Mouse (Mus musculus) kidney, adult 8-10 months (tissue): ENCODE results near the gene Atxn7l1.

Experiments
- DNase-seq, 2 experiments: peaks; one replicate each; pipeline ENCODE4 v3.0.0; 2022

The Atxn7l1 gene

GRCm38 (mm10) chr12:33279159-33279558, 131.7 kb downstream of the Atxn7l1 start:
- DNase-seq, result no peak

GRCm38 (mm10) chr12:33280805-33281204, 133.3 kb downstream of the Atxn7l1 start:
- peak in 1 of 2 experiments; percentile 72 for DNase-seq

- DNase-seq, result no peak
These were observed 136.9 kb downstream of the Atxn7l1 start for GRCm38 (mm10) chr12:33284344-33284936.

- peak; percentile 52 to 53 for DNase-seq
These were observed 137.9 kb downstream of the Atxn7l1 start for GRCm38 (mm10) chr12:33285354-33285753.

GRCm38 (mm10) chr12:33285933-33286649, 138.6 kb downstream of the Atxn7l1 start:
- DNase-seq, result peak; percentile 91 to 94

- DNase-seq, result peak in 1 of 2 experiments; percentile 39
These were observed 140.2 kb downstream of the Atxn7l1 start for GRCm38 (mm10) chr12:33287686-33288085.

GRCm38 (mm10) chr12:33288746-33289145, 141.3 kb downstream of the Atxn7l1 start:
- DNase-seq, result no peak

GRCm38 (mm10) chr12:33302070-33302469, 154.6 kb downstream of the Atxn7l1 start:
- peak; percentile 78 for DNase-seq

GRCm38 (mm10) chr12:33302523-33303383, 155.3 kb downstream of the Atxn7l1 start:
- peak; percentile 67 to 79 for DNase-seq

- peak; percentile 34 to 62 for DNase-seq
These were observed 155.9 kb downstream of the Atxn7l1 start for GRCm38 (mm10) chr12:33303384-33303770.

GRCm38 (mm10) chr12:33305106-33305505, 157.6 kb downstream of the Atxn7l1 start:
- no peak for DNase-seq

- no peak for DNase-seq
These were observed 159.0 kb downstream of the Atxn7l1 start for GRCm38 (mm10) chr12:33306476-33306875.

GRCm38 (mm10) chr12:33308668-33309067, 161.2 kb downstream of the Atxn7l1 start:
- DNase-seq, result no peak

GRCm38 (mm10) chr12:33313828-33314671, 166.6 kb downstream of the Atxn7l1 start:
- DNase-seq, result peak; percentile 57 to 76

- peak; percentile 42 to 45 for DNase-seq
These were observed 167.6 kb downstream of the Atxn7l1 start for GRCm38 (mm10) chr12:33314924-33315643.

- peak; percentile 70 to 80 for DNase-seq
These were observed 168.3 kb downstream of the Atxn7l1 start for GRCm38 (mm10) chr12:33315804-33316203.

- no peak for DNase-seq
These were observed 170.5 kb downstream of the Atxn7l1 start for GRCm38 (mm10) chr12:33317792-33318530.

- no peak for DNase-seq
These were observed 175.1 kb downstream of the Atxn7l1 start for GRCm38 (mm10) chr12:33322547-33322946.

GRCm38 (mm10) chr12:33323821-33324220, 176.3 kb downstream of the Atxn7l1 start:
- DNase-seq, result no peak

- DNase-seq, result no peak
These were observed 177.9 kb downstream of the Atxn7l1 start for GRCm38 (mm10) chr12:33325424-33325823.

GRCm38 (mm10) chr12:33332046-33332445, 184.6 kb downstream of the Atxn7l1 start:
- no peak for DNase-seq
